ENCODE assay signal across 20 mouse cellular contexts in genomic region chr11:89455647-89456231, GRCm38 (mm10).
DNase-seq lines count a peak whose midpoint lies in the region; ATAC-seq lines count a peak whose summit lies in the region.
"Had no signal": no experiment of that assay in that cellular context is flagged by ENCODE, and none has a peak within 500 bp of the region (broad histone marks: within the 10 kb centered on the region; RNA-seq: fewer than 3 reads in every experiment).

No protein-coding gene starts in this region.

- peak; percentile 42 for DNase-seq in forebrain, embryonic 14.5 days (ENCODE audit: low spot score)
- DNase-seq in embryonic facial prominence, embryonic 10.5 days (ENCODE audit: low spot score) = peak; percentile 37
- peak; percentile 86 for DNase-seq in retina, postnatal 1 day
- DNase-seq in kidney, adult 9 months = no peak
- DNase-seq in gastrocnemius, adult 8-10 months (ENCODE audit: low spot score in 2 of 2) = no peak
- DNase-seq: adrenal gland, postnatal 36 days; cerebellum, adult 18-20 months; cerebellum, postnatal 14 days; kidney, postnatal 4 days; lung, embryonic 14.5 days; thymus, postnatal 25 days had no signal

- H3K4me3 ChIP-seq in forebrain, embryonic 14.5 days (ENCODE audit: low read depth, low read length) = no peak overlapping the region
- no peak overlapping the region for H3K4me3 ChIP-seq in forebrain, embryonic 13.5 days
- H3K4me3 ChIP-seq in embryonic facial prominence, embryonic 10.5 days = no peak overlapping the region
- H3K4me3 ChIP-seq in midbrain, embryonic 12.5 days = no peak overlapping the region
- H3K4me3 ChIP-seq: hindbrain, embryonic 15.5 days; intestine, embryonic 15.5 days; kidney, embryonic 15.5 days; limb, embryonic 13.5 days; liver, embryonic 12.5 days; stomach, embryonic 15.5 days had no signal

- no peaks in the 10 kb centered on the region for H3K36me3 ChIP-seq in forebrain, embryonic 14.5 days (ENCODE audit: control insufficient read depth, insufficient read depth, low read length)
- no peaks in the 10 kb centered on the region for H3K36me3 ChIP-seq in forebrain, embryonic 13.5 days (ENCODE audit: poor library complexity, severe bottlenecking)
- H3K36me3 ChIP-seq in embryonic facial prominence, embryonic 10.5 days (replicated peaks) = no peaks in the 10 kb centered on the region
- no peaks in the 10 kb centered on the region for H3K36me3 ChIP-seq in midbrain, embryonic 12.5 days
- H3K36me3 ChIP-seq: hindbrain, embryonic 15.5 days; intestine, embryonic 15.5 days; kidney, embryonic 15.5 days; limb, embryonic 13.5 days; liver, embryonic 12.5 days; stomach, embryonic 15.5 days had no signal

- peaks cover 4% of the 10 kb centered on the region; the same call in 1 of the 2 replicates for H3K4me1 ChIP-seq in forebrain, embryonic 14.5 days (ENCODE audit: control insufficient read depth, insufficient read depth, low read length)
- peaks cover 12% of the 10 kb centered on the region for H3K4me1 ChIP-seq in forebrain, embryonic 13.5 days
- peaks cover 16% of the 10 kb centered on the region for H3K4me1 ChIP-seq in embryonic facial prominence, embryonic 10.5 days
- peaks cover 12% of the 10 kb centered on the region for H3K4me1 ChIP-seq in midbrain, embryonic 12.5 days
- H3K4me1 ChIP-seq: liver, embryonic 12.5 days; stomach, embryonic 15.5 days had no signal

- no peak overlapping the region for H3K4me2 ChIP-seq in forebrain, embryonic 14.5 days (ENCODE audit: low read length)
- no peak overlapping the region for H3K4me2 ChIP-seq in forebrain, embryonic 13.5 days
- no peak overlapping the region for H3K4me2 ChIP-seq in midbrain, embryonic 12.5 days (replicated peaks)
- H3K4me2 ChIP-seq: heart, embryonic 11.5 days; hindbrain, embryonic 15.5 days; intestine, embryonic 15.5 days; kidney, embryonic 15.5 days; limb, embryonic 13.5 days; liver, embryonic 12.5 days; lung, embryonic 14.5 days; stomach, embryonic 15.5 days had no signal

- ATAC-seq in forebrain, embryonic 14.5 days = no peak
- no peak for ATAC-seq in forebrain, embryonic 13.5 days
- peak; percentile 69; the same call in 1 of the 2 replicates for ATAC-seq in midbrain, embryonic 12.5 days (ENCODE audit: low FRiP score, low read depth)
- ATAC-seq: intestine, embryonic 15.5 days; liver, embryonic 12.5 days had no signal

- no peak overlapping the region for H3K9ac ChIP-seq in forebrain, embryonic 14.5 days (ENCODE audit: low read length)
- H3K9ac ChIP-seq in forebrain, embryonic 13.5 days = no peak overlapping the region
- no peak overlapping the region for H3K9ac ChIP-seq in midbrain, embryonic 12.5 days (replicated peaks)
- H3K9ac ChIP-seq: hindbrain, embryonic 15.5 days; intestine, embryonic 15.5 days; kidney, embryonic 15.5 days; limb, embryonic 13.5 days; liver, embryonic 12.5 days; lung, embryonic 14.5 days; stomach, embryonic 15.5 days had no signal

- H3K27ac ChIP-seq in forebrain, embryonic 14.5 days (ENCODE audit: low read depth, low read length) = no peak overlapping the region
- H3K27ac ChIP-seq in forebrain, embryonic 13.5 days = no peak overlapping the region
- 0 out of 2 replicates have a peak overlapping the region, but pooled peaks have one; percentile 8 for H3K27ac ChIP-seq in embryonic facial prominence, embryonic 10.5 days (replicated peaks)
- peak overlapping the region; percentile 58; the same call in 1 of the 2 replicates for H3K27ac ChIP-seq in midbrain, embryonic 12.5 days (replicated peaks)
- H3K27ac ChIP-seq: hindbrain, embryonic 15.5 days; intestine, embryonic 15.5 days; kidney, embryonic 15.5 days; limb, embryonic 13.5 days; liver, embryonic 12.5 days; stomach, embryonic 15.5 days had no signal

- no peaks in the 10 kb centered on the region for H3K27me3 ChIP-seq in forebrain, embryonic 14.5 days (replicated peaks; ENCODE audit: control insufficient read depth, insufficient read depth, low read length)
- no peaks in the 10 kb centered on the region for H3K27me3 ChIP-seq in forebrain, embryonic 13.5 days
- H3K27me3 ChIP-seq in embryonic facial prominence, embryonic 10.5 days (replicated peaks; ENCODE audit: low read depth, poor library complexity, severe bottlenecking) = 0 out of 2 replicates have a peak, but pooled peaks cover 4% of the 10 kb centered on the region
- H3K27me3 ChIP-seq in midbrain, embryonic 12.5 days = no peaks in the 10 kb centered on the region
- H3K27me3 ChIP-seq: hindbrain, embryonic 15.5 days; intestine, embryonic 15.5 days; kidney, embryonic 15.5 days; limb, embryonic 13.5 days; liver, embryonic 12.5 days; stomach, embryonic 15.5 days had no signal

- 30% methylated on average over 5 of the region's 5 CpGs for WGBS in forebrain, embryonic 14.5 days
- 21% methylated on average over 5 of the region's 5 CpGs for WGBS in forebrain, embryonic 13.5 days
- 29% methylated on average over 5 of the region's 5 CpGs for WGBS in embryonic facial prominence, embryonic 10.5 days
- 11% methylated on average over 5 of the region's 5 CpGs for WGBS in midbrain, embryonic 12.5 days

- no peaks in the 10 kb centered on the region for H3K9me3 ChIP-seq in forebrain, embryonic 14.5 days (replicated peaks; ENCODE audit: control insufficient read depth, low read length)
- no peaks in the 10 kb centered on the region for H3K9me3 ChIP-seq in forebrain, embryonic 13.5 days (replicated peaks)
- no peaks in the 10 kb centered on the region for H3K9me3 ChIP-seq in embryonic facial prominence, embryonic 10.5 days
- no peaks in the 10 kb centered on the region for H3K9me3 ChIP-seq in midbrain, embryonic 12.5 days
- H3K9me3 ChIP-seq: hindbrain, embryonic 15.5 days; intestine, embryonic 15.5 days; kidney, embryonic 15.5 days; limb, embryonic 13.5 days; liver, embryonic 12.5 days; stomach, embryonic 15.5 days had no signal

Comparison
In these comparisons a context has a peak if more than half of its experiments do, and no peak if none do; other contexts are left out.
1. DNase-seq: peak in forebrain, embryonic 14.5 days (single experiment), embryonic facial prominence, embryonic 10.5 days (single experiment) and retina, postnatal 1 day (single experiment); none in kidney, adult 9 months (single experiment) and gastrocnemius, adult 8-10 months (0 of 2).
2. H3K27ac ChIP-seq: peak in embryonic facial prominence, embryonic 10.5 days (single experiment) and midbrain, embryonic 12.5 days (single experiment); none in forebrain, embryonic 14.5 days (single experiment) and forebrain, embryonic 13.5 days (single experiment).